Mouse (Mus musculus): ENCODE measurements around the gene Klf6.
A peak's percentile ranks its signal among the peaks of the same experiment; 100 is the strongest.

Klf6 gene

DNA sequence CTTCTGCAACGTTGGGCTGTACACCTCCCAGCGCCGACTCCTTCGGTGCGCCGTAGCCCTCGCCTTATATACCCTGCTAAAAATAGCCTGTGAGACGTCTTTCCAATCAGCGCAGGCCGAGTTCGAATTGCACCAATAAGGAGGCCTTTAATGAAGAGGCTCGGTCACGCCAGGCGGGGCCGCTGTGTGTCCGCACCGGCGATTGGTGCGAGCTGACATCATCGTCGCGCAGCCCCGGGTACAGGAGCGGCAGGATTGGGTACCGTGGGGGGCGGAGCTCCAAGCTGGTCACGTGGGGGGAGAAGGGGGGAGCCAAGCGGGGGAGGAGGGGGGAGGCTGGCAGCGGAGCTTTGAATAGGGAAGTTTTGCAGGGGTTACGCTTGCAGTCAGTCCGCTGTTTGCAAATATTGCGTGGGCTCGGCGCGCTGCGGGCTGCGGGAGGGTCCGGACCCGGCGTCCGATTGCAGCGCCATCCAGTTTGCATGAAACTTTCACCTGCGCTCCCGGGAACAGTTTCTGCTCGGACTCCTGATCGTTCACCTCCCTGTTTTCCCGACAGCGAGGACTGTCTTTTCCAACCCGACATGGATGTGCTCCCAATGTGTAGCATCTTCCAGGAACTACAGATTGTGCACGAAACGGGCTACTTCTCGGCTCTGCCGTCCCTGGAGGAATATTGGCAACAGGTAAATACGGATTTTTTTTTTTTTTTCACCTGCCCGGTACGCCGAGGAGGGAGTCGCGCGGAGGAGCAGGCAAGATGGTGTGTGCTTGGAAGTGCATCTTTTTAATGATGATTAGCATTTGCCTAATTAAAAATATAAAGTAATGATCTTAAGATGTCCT, at the start of gene Klf6:
Gene Klf6, plus strand, starts transcription at position 326 of the 846 bp plus-strand sequence.
- DNase-seq (ENCODE audit: low spot score), result peak; percentile 99

DNA sequence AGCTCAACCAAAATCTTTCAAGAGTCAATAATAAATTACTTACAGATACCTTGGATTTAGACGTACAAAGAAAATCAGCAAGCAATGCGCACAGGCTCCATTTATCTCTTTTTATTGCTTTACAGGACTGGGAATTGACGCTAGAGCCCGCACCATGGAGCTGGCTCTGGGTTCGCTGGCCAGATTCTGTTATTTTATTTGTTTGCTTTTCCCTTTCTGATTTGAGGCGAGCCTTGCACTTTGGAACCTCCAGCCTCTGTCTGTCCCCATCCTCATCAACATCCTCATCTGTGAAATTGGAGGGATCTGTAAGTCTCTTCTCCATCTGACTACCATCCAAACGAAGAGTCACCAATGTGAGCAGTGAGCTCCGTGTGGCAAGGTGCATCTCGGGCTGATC, 47.8 kb upstream of the Klf6 start:
- DNase-seq (ENCODE audit: low spot score), result no peak

GRCm38 (mm10) chr13:5817250-5817649, 44.0 kb upstream of the Klf6 start:
- no peak for DNase-seq (ENCODE audit: low spot score)

GRCm38 (mm10) chr13:5819173-5819572, 42.1 kb upstream of the Klf6 start:
- no peak for DNase-seq (ENCODE audit: low spot score)

DNA sequence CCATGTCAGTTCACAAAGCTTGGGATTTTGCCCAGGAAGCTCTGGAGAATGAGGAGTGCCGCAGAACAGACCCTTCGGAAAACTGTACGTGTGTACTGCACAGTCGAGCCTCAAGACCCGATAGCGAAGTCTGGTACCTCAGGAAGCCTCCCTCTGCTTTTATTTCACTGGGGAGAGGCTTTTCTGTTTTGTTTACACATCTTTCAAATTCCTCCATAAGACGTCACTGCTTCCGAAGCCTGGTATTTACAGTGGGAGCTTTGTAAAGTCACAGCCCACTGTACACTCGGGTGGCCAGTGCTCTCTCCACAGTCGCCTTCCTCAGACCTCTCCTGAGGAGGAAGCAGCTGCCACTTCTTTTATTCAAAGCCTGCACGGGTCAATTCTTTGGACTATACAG, 38.7 kb upstream of the Klf6 start:
- DNase-seq (ENCODE audit: low spot score), result no peak

GRCm38 (mm10) chr13:5823150-5823549, 38.1 kb upstream of the Klf6 start:
- no peak for DNase-seq (ENCODE audit: low spot score)

DNA sequence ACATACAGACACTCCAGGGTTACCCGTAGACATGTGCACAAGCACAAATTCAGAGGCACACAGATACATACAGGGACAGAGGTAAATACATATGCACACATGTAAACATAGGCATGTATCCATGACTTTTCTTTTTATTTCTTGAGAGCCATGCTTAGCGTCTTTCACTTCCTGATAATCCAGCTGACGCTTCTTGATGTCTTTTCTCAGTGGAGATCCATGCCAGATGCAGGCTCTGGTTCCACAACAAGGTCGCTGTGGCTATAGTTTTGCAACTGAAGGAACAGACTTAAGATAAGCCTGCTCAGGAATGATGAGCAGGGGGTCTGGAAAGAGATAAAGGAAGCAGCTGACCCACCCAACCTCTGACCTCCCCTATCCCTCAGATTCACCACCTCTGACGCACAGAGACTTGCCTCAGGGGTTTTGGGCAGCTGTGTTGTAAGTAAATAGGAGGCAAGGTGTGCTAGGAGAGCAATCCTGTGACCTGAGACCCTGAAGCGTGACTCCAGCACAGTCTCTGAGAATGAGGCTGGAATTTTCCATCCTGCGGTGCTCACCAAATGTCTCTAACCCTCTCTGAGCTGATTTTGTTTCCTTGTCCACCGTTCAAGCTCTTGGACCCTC, 37.0 kb upstream of the Klf6 start:
- DNase-seq (ENCODE audit: low spot score), result no peak

DNA sequence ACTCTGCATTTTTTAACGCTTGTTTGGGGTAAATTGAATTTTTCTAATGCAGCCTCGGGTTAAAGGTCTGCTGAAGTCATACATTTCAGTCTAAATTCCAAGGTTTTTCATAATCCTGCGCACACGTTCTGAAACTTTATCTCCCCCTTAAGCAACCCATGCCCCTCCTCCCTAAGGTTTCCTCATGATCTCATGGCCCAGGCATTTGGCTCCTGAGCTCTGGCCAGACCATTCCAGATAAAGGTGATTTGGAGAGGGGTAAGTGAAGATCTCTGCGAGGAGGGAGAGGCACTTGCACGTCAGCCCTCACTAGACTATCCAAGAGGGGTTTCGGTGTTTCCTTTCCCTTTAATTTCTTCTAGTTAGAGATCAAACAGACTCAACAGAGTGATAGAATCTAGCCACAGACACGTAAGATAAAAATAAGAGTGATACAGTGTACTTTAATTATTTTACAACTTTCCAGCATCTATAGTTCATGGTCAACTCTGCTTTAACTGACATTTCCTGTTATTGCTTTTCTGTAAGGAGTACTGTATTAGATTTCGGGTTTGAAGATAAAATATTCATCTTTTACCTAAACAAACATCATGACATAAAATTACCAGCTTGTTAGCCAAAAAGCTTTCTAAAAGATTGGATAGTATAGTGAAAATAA, 35.0 kb upstream of the Klf6 start:
- peak; percentile 15 for DNase-seq (ENCODE audit: low spot score)

DNA sequence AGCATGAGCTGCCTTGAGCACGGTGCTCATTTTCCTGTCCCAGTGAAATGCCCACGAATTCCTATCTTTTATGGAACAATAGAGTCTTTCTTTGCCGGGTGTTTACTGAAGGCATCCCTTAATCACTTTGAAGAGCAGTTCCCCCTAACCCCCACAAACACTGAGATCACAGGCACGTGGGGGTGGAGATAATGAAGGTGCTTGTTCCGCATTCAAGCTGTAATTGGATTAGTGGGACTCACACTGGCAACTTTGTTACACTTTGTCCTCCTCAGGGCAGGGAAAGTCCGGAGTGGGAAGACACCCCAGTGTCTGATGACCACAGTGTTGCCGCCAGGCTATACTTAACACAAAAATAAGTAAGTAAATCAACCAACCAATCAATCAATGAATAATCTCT, 29.3 kb upstream of the Klf6 start:
- DNase-seq (ENCODE audit: low spot score), result peak; percentile 29

- no peak for DNase-seq (ENCODE audit: low spot score)
These were observed 24.0 kb upstream of the Klf6 start for GRCm38 (mm10) chr13:5837174-5837777.

DNA sequence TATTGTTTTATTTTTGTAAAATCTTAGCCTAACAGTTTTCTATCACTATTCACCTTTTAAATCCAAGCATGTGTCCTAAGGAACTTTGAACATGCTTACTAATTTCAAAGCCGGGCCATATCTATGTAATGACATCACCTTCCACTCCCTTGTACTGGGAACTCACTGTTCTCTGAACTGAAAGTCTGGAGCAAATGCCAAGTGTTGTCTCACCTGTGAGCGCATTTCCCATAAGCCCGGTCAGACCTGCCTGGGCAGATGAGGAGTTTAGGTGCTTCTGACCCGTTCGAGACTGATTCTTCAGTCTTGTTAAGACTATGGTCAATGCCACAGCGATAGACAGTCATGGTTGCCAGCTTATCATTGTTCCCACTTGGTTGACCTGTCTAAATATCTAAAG, 19.9 kb upstream of the Klf6 start:
- DNase-seq (ENCODE audit: low spot score), result no peak

DNA sequence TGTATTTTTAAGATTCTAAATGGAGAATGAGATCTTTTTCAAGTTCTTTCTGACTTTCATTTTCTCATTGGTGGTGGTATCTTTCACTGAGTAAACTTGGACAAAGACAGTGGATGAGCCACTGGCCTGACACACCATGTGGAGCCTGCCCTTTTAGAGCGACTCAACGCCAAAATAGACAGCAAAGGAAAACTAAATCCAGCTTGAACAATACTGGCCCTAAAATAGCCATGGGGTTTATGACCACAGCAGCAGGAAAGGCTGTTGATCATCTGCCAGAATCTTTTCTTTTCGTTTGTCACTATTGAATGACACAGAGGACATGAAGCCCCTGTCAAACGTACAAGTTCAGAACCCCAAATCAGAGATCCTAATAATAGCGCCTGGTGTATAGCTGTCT, 18.4 kb upstream of the Klf6 start:
- no peak for DNase-seq (ENCODE audit: low spot score)

DNA sequence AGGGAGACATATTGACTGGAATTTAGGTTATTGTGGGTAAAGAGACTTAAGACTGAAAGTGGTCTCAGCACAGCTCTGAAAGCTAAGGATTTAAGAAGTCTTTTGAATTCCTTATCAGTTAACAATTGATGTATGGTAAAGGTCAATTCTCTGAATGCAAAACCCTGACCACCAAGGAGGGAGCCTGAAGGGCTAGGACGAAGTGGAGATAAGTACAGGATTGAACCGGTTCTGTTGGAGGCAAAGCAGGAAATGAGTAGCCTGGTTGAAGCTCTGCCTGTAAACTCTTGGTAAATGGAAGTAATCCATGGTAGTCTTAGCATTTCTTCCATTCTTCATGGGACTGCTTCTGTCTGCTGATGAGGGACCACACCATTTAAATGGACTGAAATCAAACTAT, 17.5 kb upstream of the Klf6 start:
- no peak for DNase-seq (ENCODE audit: low spot score)

- no peak for DNase-seq (ENCODE audit: low spot score)
These were observed 16.9 kb upstream of the Klf6 start for GRCm38 (mm10) chr13:5844338-5844737.

DNA sequence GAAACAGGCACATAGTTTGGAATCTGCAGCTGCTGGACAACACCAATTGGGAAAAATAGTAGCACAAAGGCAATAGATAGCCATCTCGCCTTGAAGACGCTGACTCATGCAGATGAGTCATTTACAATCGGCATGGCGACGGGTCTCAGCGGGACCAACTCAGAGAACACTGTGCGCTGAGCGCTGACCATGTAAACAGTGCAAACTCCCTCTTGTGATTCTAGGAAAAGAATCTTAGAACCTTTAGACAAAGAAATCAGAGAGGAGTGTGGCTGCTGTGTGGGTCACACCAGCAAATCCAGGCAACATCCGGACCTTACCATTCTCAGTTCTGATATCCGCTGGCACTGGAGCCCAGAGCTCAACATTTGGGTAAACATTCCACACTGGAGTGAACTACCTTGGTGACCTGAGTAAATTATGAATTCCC, 16.1 kb upstream of the Klf6 start:
- DNase-seq (ENCODE audit: low spot score), result no peak

DNA sequence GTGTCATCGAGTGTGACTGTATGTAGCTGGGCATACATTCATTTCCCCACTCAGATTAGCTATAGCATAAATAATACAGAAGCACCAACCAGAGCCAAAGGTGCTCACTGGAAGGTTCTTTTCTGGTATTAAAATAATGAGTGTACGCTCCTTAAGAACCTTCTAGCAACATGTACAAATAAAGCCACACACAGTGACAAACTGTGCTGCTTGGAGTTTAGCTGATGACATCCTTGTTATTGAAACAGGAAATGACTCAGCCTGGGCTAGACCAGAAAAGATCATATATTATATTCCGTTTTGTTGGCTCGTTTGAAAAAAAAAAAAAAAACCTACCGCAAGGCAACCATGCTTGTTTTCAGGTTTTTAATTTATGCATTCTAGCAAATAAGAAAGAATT, 15.7 kb upstream of the Klf6 start:
- no peak for DNase-seq (ENCODE audit: low spot score)

DNA sequence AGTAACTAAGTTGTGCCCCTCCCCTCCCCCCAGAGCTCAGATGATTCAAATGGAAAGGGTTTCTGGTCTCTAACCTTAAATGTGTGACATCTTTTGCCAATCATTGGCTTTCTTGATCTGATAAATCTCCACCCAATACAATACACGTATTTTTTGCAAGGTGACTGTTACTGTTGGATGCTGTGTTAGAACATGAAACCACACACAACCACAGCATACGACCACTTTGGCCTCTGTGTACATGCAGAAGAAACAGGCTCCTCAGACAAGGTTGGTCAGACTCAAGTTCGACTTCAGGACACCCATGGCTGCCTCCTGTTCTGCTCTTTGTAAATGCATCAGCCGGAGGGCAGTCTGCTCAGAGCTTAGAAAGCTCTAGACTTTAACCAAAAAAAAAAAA, 14.4 kb upstream of the Klf6 start:
- DNase-seq (ENCODE audit: low spot score), result no peak

DNA sequence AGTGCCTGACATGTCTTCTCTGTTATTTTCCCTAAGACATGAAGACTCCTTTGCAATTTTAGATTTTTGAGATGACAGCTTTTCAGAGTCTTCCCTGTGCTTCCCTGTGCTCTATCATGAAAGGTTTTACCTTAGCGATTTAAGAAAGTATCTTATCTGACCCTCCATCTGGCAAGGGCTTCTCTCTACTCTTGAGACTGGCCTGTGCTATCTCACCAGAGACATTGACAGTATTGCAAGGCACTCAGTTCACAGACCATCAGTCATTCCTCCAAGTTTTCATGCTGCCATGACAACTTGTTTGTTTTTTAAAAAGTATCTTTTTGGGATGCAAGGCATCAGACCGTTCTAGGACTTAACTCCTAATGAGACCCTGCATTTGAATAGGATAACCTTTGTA, 13.5 kb upstream of the Klf6 start:
- no peak for DNase-seq (ENCODE audit: low spot score)

DNA sequence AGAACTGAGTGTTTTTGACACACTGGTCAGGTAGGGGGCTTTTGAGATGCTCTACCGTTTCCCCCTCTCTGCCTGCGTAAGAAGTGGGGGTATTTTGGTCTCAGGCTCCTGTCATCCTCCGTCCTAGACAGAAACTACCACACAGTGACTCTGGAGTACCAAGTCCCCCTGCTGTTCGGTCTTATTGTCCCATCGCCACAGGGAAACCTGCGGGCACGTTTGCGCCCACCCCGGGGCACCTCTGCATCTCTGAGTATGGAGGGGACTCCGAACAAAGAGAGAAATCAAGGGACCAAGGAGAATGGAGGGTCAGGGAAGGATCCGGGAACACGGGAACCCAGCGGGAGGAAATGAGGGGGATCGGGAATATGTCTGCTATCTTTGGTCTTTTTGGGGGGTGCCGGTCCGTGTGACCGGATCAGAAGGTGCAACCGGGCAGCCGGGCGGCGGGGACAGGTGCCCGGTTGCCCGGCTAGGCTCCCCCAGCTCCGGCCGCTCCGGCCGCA, 578 bp upstream of the Klf6 start:
- no peak for DNase-seq (ENCODE audit: low spot score)

- no peak for DNase-seq (ENCODE audit: low spot score)
These were observed 832 bp downstream of the Klf6 start for GRCm38 (mm10) chr13:5862003-5862625.

GRCm38 (mm10) chr13:5862626-5863407, 1.5 kb downstream of the Klf6 start:
- DNase-seq (ENCODE audit: low spot score), result peak; percentile 50

All from retina, embryonic 14.5 days (tissue).